Mouse (Mus musculus) liver, embryonic 12.5 days (tissue): ENCODE results near the gene Stk33. TPM values are rescaled to one million over a fixed set of nuclear protein-coding genes. Genes with fewer than 3 reads are reported as not detected.

ENCODE experiments used
- ATAC-seq: fragments of 200-750 bp; cut with Nextera tagmentation; 2 replicates; pipeline ENCODE4 v1.8.0; 2017; ENCODE audit warnings: moderate number of reproducible peaks, mild to moderate bottlenecking, moderate library complexity
- H3K27ac ChIP-seq: fragments of 300-500 bp; sonication (generic); 2 replicates; pipeline ENCODE4 v1.5.1; 2016; ENCODE audit warnings: mild to moderate bottlenecking
- H3K27me3 ChIP-seq: fragments of 300-500 bp; sonication (generic); replicated peaks from 2 replicates; pipeline ENCODE4 v1.6.1; 2016; ENCODE audit warnings: mild to moderate bottlenecking, moderate library complexity
- H3K36me3 ChIP-seq: fragments of 300-500 bp; sonication (generic); 2 replicates; pipeline ENCODE4 v1.6.1; 2016; ENCODE audit warnings: mild to moderate bottlenecking, moderate library complexity
- H3K4me1 ChIP-seq: fragments of 300-500 bp; sonication (generic); 2 replicates; pipeline ENCODE4 v1.6.1; 2016
- H3K4me2 ChIP-seq: fragments of 300-500 bp; sonication (generic); 2 replicates; pipeline ENCODE4 v1.6.1; 2016; ENCODE audit warnings: mild to moderate bottlenecking, moderate library complexity
- H3K4me3 ChIP-seq: fragments of 300-500 bp; sonication (generic); 2 replicates; pipeline ENCODE4 v1.5.1; 2016; ENCODE audit warnings: mild to moderate bottlenecking, moderate library complexity
- H3K9ac ChIP-seq: fragments of 300-500 bp; sonication (generic); 2 replicates; pipeline ENCODE4 v1.6.1; 2016; ENCODE audit warnings: mild to moderate bottlenecking, moderate library complexity
- H3K9me3 ChIP-seq: fragments of 300-500 bp; sonication (generic); replicated peaks from 2 replicates; pipeline ENCODE4 v1.6.1; 2016; ENCODE audit warnings: mild to moderate bottlenecking, moderate library complexity
- WGBS: fragments of 180-500 bp; shearing (Covaris S2); methylation state at CpG from one replicate; pipeline ENCODE4 v1.1.7; 2016; ENCODE audit not compliant: insufficient replicate concordance; 5-methylcytosine and 5-hydroxymethylcytosine counted together
- polyA plus RNA-seq: library from polyadenylated mRNA; unstranded; fragments of >200 nt; fragmentation: Nextera tagmentation; extraction: Ambion mirVana; gene quantifications from 2 replicates; pipeline ENCODE4 v1.2.1, GENCODE M21; 2016

Stk33 gene
- not detected in 2 replicates for polyA plus RNA-seq

- Histone ChIP-seq H3K36me3 (no peaks in the 10 kb centered on the region), H3K9me3 (no peaks in the 10 kb centered on the region), H3K9ac (no peak within 1 kb of the TSS), H3K4me2 (peak within 1 kb of the TSS; percentile 63), H3K27ac (no peak within 1 kb of the TSS), H3K4me3 (peak within 1 kb of the TSS; percentile 40), H3K27me3 (peaks cover 50% of the 10 kb centered on the region), H3K4me1 (peaks cover 10% of the 10 kb centered on the region; the same call in 1 of the 2 replicates)
- 3% methylated on average over 62 of the region's 62 CpGs for WGBS
- ATAC-seq, result peak; percentile 52; the same call in 1 of the 2 replicates
Measured at GRCm38 (mm10) chr7:109438781-109439591, at the start of gene Stk33. Gene Stk33 (minus strand): TSS chr7:109439081.

DNA sequence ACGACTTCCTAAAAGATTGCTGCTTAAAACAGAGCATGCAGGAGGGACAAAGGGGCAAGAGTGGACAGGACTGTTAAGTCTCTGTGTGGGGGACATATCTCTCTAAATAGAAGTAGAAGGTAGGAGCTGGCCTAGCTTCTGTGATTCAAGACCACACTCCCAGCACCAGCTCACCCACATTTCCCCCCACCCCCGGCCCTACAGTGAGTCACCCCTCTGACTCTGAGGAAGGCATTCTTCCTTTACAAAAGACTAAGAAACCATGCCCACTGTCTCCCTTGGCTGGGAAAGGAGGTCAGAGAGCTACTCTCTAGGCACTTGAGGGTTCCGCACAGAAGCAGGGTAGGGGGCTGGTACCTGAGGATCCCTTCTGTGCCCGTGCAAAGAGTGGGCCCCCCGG is 45.3 kb upstream of the Stk33 start:
- Histone ChIP-seq H3K27me3 (no peaks in the 10 kb centered on the region), H3K4me2 (no peak overlapping the region), H3K4me3 (no peak overlapping the region), H3K27ac (no peak overlapping the region), H3K9ac (no peak overlapping the region), H3K36me3 (no peaks in the 10 kb centered on the region), H3K9me3 (no peaks in the 10 kb centered on the region), H3K4me1 (no peaks in the 10 kb centered on the region)
- WGBS, result 60% methylated on average over 5 of the region's 5 CpGs
- ATAC-seq, result no peak

GRCm38 (mm10) chr7:109480765-109481197 is 41.9 kb upstream of the Stk33 start:
- H3K9me3 ChIP-seq, result no peaks in the 10 kb centered on the region
- no peak overlapping the region for H3K4me3 ChIP-seq
- no peaks in the 10 kb centered on the region for H3K36me3 ChIP-seq
- H3K27ac ChIP-seq, result no peak overlapping the region
- no peak for ATAC-seq
- H3K27me3 ChIP-seq, result no peaks in the 10 kb centered on the region
- no peak overlapping the region for H3K9ac ChIP-seq
- H3K4me1 ChIP-seq, result no peaks in the 10 kb centered on the region
- WGBS, result 49% methylated on average over 7 of the region's 7 CpGs
- no peak overlapping the region for H3K4me2 ChIP-seq

DNA sequence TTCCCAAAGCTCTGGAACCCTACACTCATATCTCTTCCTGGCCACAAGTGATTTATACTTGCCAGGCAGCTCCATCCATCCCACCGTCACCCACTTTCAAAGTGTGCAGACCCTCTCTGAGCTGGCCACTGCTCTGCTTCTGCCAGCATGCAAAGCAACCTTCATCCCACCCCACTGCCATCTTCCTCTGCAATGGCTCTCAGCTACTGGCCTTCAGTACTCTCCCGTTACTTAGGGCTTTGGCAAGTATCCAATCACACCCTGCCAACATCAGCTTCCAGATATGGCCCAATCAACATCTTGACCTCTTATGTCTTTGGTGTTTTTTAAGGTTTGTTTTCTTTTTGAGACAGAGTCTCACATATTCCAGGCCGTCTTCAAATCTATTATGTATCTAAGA is 39.0 kb upstream of the Stk33 start:
- no peak overlapping the region for H3K27ac ChIP-seq
- no peaks in the 10 kb centered on the region for H3K27me3 ChIP-seq
- no peak for ATAC-seq
- H3K36me3 ChIP-seq, result no peaks in the 10 kb centered on the region
- WGBS, result 71% methylated on average over 3 of the region's 3 CpGs
- no peaks in the 10 kb centered on the region for H3K4me1 ChIP-seq
- H3K4me2 ChIP-seq, result no peak overlapping the region
- no peaks in the 10 kb centered on the region for H3K9me3 ChIP-seq
- no peak overlapping the region for H3K4me3 ChIP-seq
- H3K9ac ChIP-seq, result no peak overlapping the region

- Histone ChIP-seq H3K27ac (no peak overlapping the region), H3K27me3 (no peaks in the 10 kb centered on the region), H3K4me2 (no peak overlapping the region), H3K36me3 (no peaks in the 10 kb centered on the region), H3K9me3 (no peaks in the 10 kb centered on the region), H3K4me1 (no peaks in the 10 kb centered on the region), H3K4me3 (no peak overlapping the region), H3K9ac (no peak overlapping the region)
- 40% methylated on average over 4 of the region's 4 CpGs for WGBS
- no peak for ATAC-seq
Measured at GRCm38 (mm10) chr7:109470700-109471099, 31.8 kb upstream of the Stk33 start.

GRCm38 (mm10) chr7:109468262-109468701 is 29.4 kb upstream of the Stk33 start:
- H3K9me3 ChIP-seq, result no peaks in the 10 kb centered on the region
- ATAC-seq, result no peak
- 50% methylated on average over 6 of the region's 6 CpGs for WGBS
- H3K36me3 ChIP-seq, result no peaks in the 10 kb centered on the region
- H3K4me2 ChIP-seq, result no peak overlapping the region
- no peak overlapping the region for H3K4me3 ChIP-seq
- no peaks in the 10 kb centered on the region for H3K27me3 ChIP-seq
- no peak overlapping the region for H3K9ac ChIP-seq
- H3K4me1 ChIP-seq, result no peaks in the 10 kb centered on the region
- no peak overlapping the region for H3K27ac ChIP-seq

DNA sequence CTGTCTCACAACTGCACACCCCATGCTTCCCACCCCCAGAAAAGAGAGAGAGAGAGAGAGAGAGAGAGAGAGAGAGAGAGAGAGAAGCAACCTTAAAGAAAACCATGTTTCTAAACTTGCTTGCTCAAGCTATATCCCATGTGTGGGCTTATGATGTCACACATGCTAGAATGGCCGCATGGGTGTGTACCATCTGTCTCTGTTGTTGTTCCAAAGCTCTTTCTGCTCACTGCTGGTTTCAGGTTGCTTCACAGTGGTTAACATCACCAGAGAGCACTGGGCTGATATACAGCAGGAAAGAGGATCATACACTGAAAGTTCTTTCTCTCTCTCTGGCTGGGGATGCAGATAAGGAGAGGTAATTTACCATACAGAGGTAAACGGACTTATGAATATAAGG is 28.7 kb upstream of the Stk33 start:
- Histone ChIP-seq H3K27ac (no peak overlapping the region), H3K4me2 (no peak overlapping the region), H3K4me3 (no peak overlapping the region), H3K27me3 (no peaks in the 10 kb centered on the region), H3K4me1 (no peaks in the 10 kb centered on the region), H3K9me3 (no peaks in the 10 kb centered on the region), H3K9ac (no peak overlapping the region), H3K36me3 (no peaks in the 10 kb centered on the region)
- ATAC-seq, result no peak
- 34% methylated on average over 2 of the region's 2 CpGs for WGBS

DNA sequence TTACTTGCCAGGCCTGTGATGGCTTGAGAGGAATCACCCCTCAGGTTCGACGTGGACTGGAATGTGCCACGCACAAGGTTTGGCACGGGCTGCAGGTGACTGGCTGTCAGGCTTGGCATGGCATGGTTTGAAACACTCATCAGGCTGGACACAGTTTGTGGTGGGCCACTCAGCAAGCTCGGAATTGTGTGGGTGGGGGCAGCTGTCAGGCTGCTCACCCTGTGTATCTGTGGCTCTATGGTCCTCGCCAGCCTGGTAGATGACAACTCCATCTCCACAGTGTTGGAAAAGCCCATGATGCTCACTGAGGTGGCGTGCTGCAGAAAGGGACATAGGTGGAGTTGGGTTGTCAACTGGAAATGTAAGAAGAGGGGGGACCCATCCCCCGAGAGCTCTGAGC is 21.8 kb upstream of the Stk33 start:
- H3K9ac ChIP-seq, result no peak overlapping the region
- 80% methylated on average over 8 of the region's 8 CpGs for WGBS
- no peak overlapping the region for H3K4me3 ChIP-seq
- no peaks in the 10 kb centered on the region for H3K4me1 ChIP-seq
- no peak for ATAC-seq
- no peak overlapping the region for H3K27ac ChIP-seq
- H3K36me3 ChIP-seq, result no peaks in the 10 kb centered on the region
- H3K9me3 ChIP-seq, result no peaks in the 10 kb centered on the region
- H3K27me3 ChIP-seq, result no peaks in the 10 kb centered on the region
- no peak overlapping the region for H3K4me2 ChIP-seq

- no peak overlapping the region for H3K4me2 ChIP-seq
Measured at GRCm38 (mm10) chr7:109456563-109456962, 17.7 kb upstream of the Stk33 start.

GRCm38 (mm10) chr7:109455748-109456147 is 16.9 kb upstream of the Stk33 start:
- Histone ChIP-seq H3K4me2 (no peak overlapping the region), H3K9ac (no peak overlapping the region), H3K4me3 (no peak overlapping the region), H3K9me3 (no peaks in the 10 kb centered on the region), H3K4me1 (no peaks in the 10 kb centered on the region), H3K27ac (no peak overlapping the region), H3K36me3 (no peaks in the 10 kb centered on the region), H3K27me3 (no peaks in the 10 kb centered on the region)
- WGBS, result 20% methylated on average over 2 of the region's 2 CpGs
- no peak for ATAC-seq

More at GRCm38 (mm10) chr7:109456563-109456962, 17.7 kb upstream of the Stk33 start:
- 31% methylated on average over 6 of the region's 6 CpGs for WGBS
- Histone ChIP-seq H3K27ac (no peak overlapping the region), H3K4me1 (no peaks in the 10 kb centered on the region), H3K36me3 (no peaks in the 10 kb centered on the region), H3K9ac (no peak overlapping the region), H3K27me3 (no peaks in the 10 kb centered on the region), H3K9me3 (no peaks in the 10 kb centered on the region), H3K4me3 (no peak overlapping the region)
- ATAC-seq, result no peak; the same call in 1 of the 2 replicates

DNA sequence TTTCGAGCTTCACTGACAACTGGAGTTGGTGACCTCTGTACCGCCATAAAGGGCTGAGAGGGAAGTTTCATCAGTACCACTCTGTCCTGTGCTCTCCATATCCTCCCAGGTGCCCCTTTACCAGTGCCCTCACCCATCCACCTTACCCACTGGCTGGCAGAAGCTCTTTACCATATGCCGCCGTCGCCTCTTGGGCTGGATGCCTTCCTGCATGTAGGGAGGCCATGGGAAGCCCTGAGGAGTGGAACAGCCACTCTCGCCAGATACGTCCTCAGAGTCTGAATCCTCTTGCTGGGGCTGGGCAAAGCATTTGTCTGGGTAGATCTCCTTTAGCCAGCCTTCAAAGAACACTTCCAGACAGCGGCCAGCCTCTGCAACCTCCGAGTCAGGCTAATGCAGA is 16.0 kb upstream of the Stk33 start:
- no peaks in the 10 kb centered on the region for H3K4me1 ChIP-seq
- no peak for ATAC-seq
- WGBS, result 73% methylated on average over 9 of the region's 9 CpGs
- no peak overlapping the region for H3K9ac ChIP-seq
- H3K36me3 ChIP-seq, result no peaks in the 10 kb centered on the region
- no peaks in the 10 kb centered on the region for H3K27me3 ChIP-seq
- no peaks in the 10 kb centered on the region for H3K9me3 ChIP-seq
- no peak overlapping the region for H3K4me2 ChIP-seq
- H3K4me3 ChIP-seq, result no peak overlapping the region
- H3K27ac ChIP-seq, result no peak overlapping the region

DNA sequence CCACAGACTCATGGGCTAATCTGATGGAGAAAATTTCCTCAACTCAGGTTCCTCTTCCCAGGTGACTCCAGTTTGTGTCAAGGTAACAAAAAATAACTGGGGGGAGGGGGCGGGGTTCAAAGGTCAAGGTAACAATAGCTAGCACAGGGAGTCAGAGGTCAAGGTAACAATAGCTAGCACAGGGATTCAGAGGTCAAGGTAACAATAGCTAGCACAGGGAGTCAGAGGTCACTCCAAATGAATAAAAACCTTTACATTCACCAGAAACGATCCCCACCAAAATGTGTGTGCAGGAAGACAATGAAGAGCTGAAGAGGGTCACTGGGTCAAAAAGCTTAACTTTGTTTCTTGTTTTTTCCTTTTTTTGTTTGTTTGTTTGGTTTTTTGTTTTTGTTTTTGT is 9.2 kb upstream of the Stk33 start:
- WGBS, result 69% methylated on average over 2 of the region's 2 CpGs
- Histone ChIP-seq H3K4me3 (no peak overlapping the region), H3K27me3 (no peaks in the 10 kb centered on the region), H3K4me1 (no peaks in the 10 kb centered on the region), H3K27ac (no peak overlapping the region), H3K4me2 (no peak overlapping the region), H3K9ac (no peak overlapping the region), H3K9me3 (no peaks in the 10 kb centered on the region), H3K36me3 (no peaks in the 10 kb centered on the region)
- no peak for ATAC-seq
